Mouse (Mus musculus) MEL (cell line): ENCODE measurements around the gene Clcn6. TPM values are rescaled to one million over a fixed set of nuclear protein-coding genes. Genes with fewer than 3 reads are reported as not detected.
A peak's percentile ranks its signal among the peaks of the same experiment; 100 is the strongest.

ENCODE experiments used
- DNase-seq: peaks from one replicate; pipeline ENCODE4 v3.0.0; 2011; ENCODE audit warnings: low read depth, low spot score
- H3K27ac ChIP-seq: 2 replicates; pipeline ENCODE4 v1.5.1; 2012; ENCODE audit warnings: low read depth, mild to moderate bottlenecking, control low read depth, low read length, moderate library complexity; ENCODE audit not compliant: control insufficient read depth
- H3K27me3 ChIP-seq, 2 experiments: fragments of 150-350 bp in 1 of 2; sonication (generic) in 1 of 2; 2 replicates each; pipeline ENCODE4 v1.6.1; 2012; ENCODE audit warnings: low read length in 2 of 2, mild to moderate bottlenecking in 2 of 2, improper control_type of control experiment in 1 of 2, moderate library complexity in 1 of 2; ENCODE audit not compliant: insufficient read depth in 2 of 2, control insufficient read depth in 1 of 2
- H3K36me3 ChIP-seq, 2 experiments: 2 replicates each; pipeline ENCODE4 v1.6.1; 2012 to 2014; ENCODE audit warnings: low read length in 2 of 2, improper control_type of control experiment in 1 of 2, inconsistent platforms in 1 of 2, mild to moderate bottlenecking in 1 of 2; ENCODE audit not compliant: insufficient read depth in 2 of 2, control insufficient read depth in 1 of 2
- H3K4me1 ChIP-seq, 2 experiments: fragments of 150-350 bp in 1 of 2; sonication (generic) in 1 of 2; 2 replicates each; pipeline ENCODE4 v1.6.1; 2012; ENCODE audit warnings: low read length in 2 of 2, improper control_type of control experiment in 1 of 2, mild to moderate bottlenecking in 1 of 2; ENCODE audit not compliant: insufficient read depth in 2 of 2, control insufficient read depth in 1 of 2
- H3K4me3 ChIP-seq, 2 experiments: fragments of 150-350 bp in 1 of 2; sonication (generic) in 1 of 2; 2 replicates each; pipeline ENCODE4 v1.5.1; 2012; ENCODE audit warnings: low read depth in 2 of 2, low read length in 2 of 2, mild to moderate bottlenecking in 2 of 2, moderate library complexity in 2 of 2, control low read depth in 1 of 2, improper control_type of control experiment in 1 of 2; ENCODE audit not compliant: control insufficient read depth in 1 of 2, insufficient read depth in 1 of 2
- H3K79me2 ChIP-seq: 2 replicates; pipeline ENCODE4 v1.6.1; 2012; ENCODE audit warnings: mild to moderate bottlenecking, low read length, moderate library complexity; ENCODE audit not compliant: control insufficient read depth, poor library complexity, insufficient read depth
- H3K9ac ChIP-seq: 2 replicates; pipeline ENCODE4 v1.6.1; 2012; ENCODE audit warnings: low read depth, mild to moderate bottlenecking, control low read depth, low read length, moderate library complexity; ENCODE audit not compliant: control insufficient read depth, poor library complexity, severe bottlenecking
- H3K9me3 ChIP-seq: fragments of 150-350 bp; sonication (generic); replicated peaks from 2 replicates; pipeline ENCODE4 v1.6.1; 2012; ENCODE audit warnings: mild to moderate bottlenecking, low read length, improper control_type of control experiment, moderate library complexity; ENCODE audit not compliant: insufficient read depth
- BHLHE40 ChIP-seq: IDR thresholded peaks from 2 replicates; pipeline ENCODE4 v1.6.1; 2012; ENCODE audit warnings: low read depth, mild to moderate bottlenecking, inconsistent platforms, low read length, improper control_type of control experiment, borderline replicate concordance
- CHD1 ChIP-seq: IDR thresholded peaks from 2 replicates; pipeline ENCODE4 v1.6.1; 2012; ENCODE audit warnings: low read depth, mild to moderate bottlenecking, inconsistent platforms, low read length, improper control_type of control experiment
- CTCF ChIP-seq, 3 experiments: IDR thresholded peaks in 2 of 3; conservative IDR thresholded peaks in 1 of 3; 2 replicates each; pipeline ENCODE4 v1.5.1; 2011 to 2012; ENCODE audit warnings: low read length in 3 of 3, low read depth in 2 of 3, mild to moderate bottlenecking in 2 of 3, improper control_type of control experiment in 1 of 3, inconsistent platforms in 1 of 3, mixed read lengths in 1 of 3, moderate library complexity in 1 of 3; ENCODE audit not compliant: control insufficient read depth in 1 of 3, insufficient read depth in 1 of 3, poor library complexity in 1 of 3, severe bottlenecking in 1 of 3
- ELF1 ChIP-seq: IDR thresholded peaks from 2 replicates; pipeline ENCODE4 v1.6.1; 2014; ENCODE audit warnings: low read depth, mild to moderate bottlenecking, inconsistent platforms, low read length, improper control_type of control experiment, moderate library complexity
- ETS1 ChIP-seq: IDR thresholded peaks from 2 replicates; pipeline ENCODE4 v1.6.1; 2012; ENCODE audit warnings: low read depth, mild to moderate bottlenecking, inconsistent platforms, low read length, improper control_type of control experiment, moderate library complexity
- GABPA ChIP-seq: IDR thresholded peaks from 2 replicates; pipeline ENCODE4 v1.6.1; 2012; ENCODE audit warnings: low read depth, mild to moderate bottlenecking, inconsistent platforms, low read length, improper control_type of control experiment, moderate library complexity
- GATA1 ChIP-seq: IDR thresholded peaks from 2 replicates; pipeline ENCODE4 v1.6.1; 2011; ENCODE audit warnings: low read depth, low read length, improper control_type of control experiment
- HCFC1 ChIP-seq: IDR thresholded peaks from 2 replicates; pipeline ENCODE4 v1.6.1; 2012; ENCODE audit warnings: low read depth, mild to moderate bottlenecking, inconsistent platforms, low read length, improper control_type of control experiment, moderate library complexity
- JUND ChIP-seq: IDR thresholded peaks from 2 replicates; pipeline ENCODE4 v1.6.1; 2011; ENCODE audit warnings: low read depth, mild to moderate bottlenecking, improper control_type of control experiment, low read length
- KAT2A ChIP-seq: conservative IDR thresholded peaks from 2 replicates; pipeline ENCODE4 v1.6.1; 2012; ENCODE audit warnings: low read depth, low read length, improper control_type of control experiment, inconsistent platforms
- MAFK ChIP-seq: IDR thresholded peaks from 2 replicates; pipeline ENCODE4 v1.6.1; 2011; ENCODE audit warnings: low read depth, mild to moderate bottlenecking, low read length, improper control_type of control experiment, borderline replicate concordance
- MAZ ChIP-seq: IDR thresholded peaks from 2 replicates; pipeline ENCODE4 v1.6.1; 2012; ENCODE audit warnings: low read depth, mild to moderate bottlenecking, inconsistent platforms, low read length, improper control_type of control experiment
- MEF2A ChIP-seq: IDR thresholded peaks from 2 replicates; pipeline ENCODE4 v1.6.1; 2014; ENCODE audit warnings: low read depth, mild to moderate bottlenecking, inconsistent platforms, low read length, improper control_type of control experiment; ENCODE audit not compliant: poor library complexity, insufficient replicate concordance, severe bottlenecking; ENCODE audit errors: extremely low read depth
- MXI1 ChIP-seq: IDR thresholded peaks from 2 replicates; pipeline ENCODE4 v1.6.1; 2011; ENCODE audit warnings: mild to moderate bottlenecking, low read depth, low read length, improper control_type of control experiment
- MYB ChIP-seq: IDR thresholded peaks from 2 replicates; pipeline ENCODE4 v1.6.1; 2011; ENCODE audit warnings: mild to moderate bottlenecking, low read depth, low read length, improper control_type of control experiment
- MYC ChIP-seq: IDR thresholded peaks from 2 replicates; pipeline ENCODE4 v1.6.1; 2011; ENCODE audit warnings: low read depth, mild to moderate bottlenecking, low read length, improper control_type of control experiment, moderate library complexity
- NELFE ChIP-seq: IDR thresholded peaks from 2 replicates; pipeline ENCODE4 v1.6.1; 2011; ENCODE audit warnings: low read depth, low read length, improper control_type of control experiment
- RAD21 ChIP-seq: IDR thresholded peaks from 2 replicates; pipeline ENCODE4 v1.6.1; 2011; ENCODE audit warnings: mild to moderate bottlenecking, low read depth, low read length, improper control_type of control experiment
- SIN3A ChIP-seq: IDR thresholded peaks from 2 replicates; pipeline ENCODE4 v1.6.1; 2012; ENCODE audit warnings: low read length, improper control_type of control experiment, inconsistent platforms
- SMC3 ChIP-seq: IDR thresholded peaks from 2 replicates; pipeline ENCODE4 v1.6.1; 2011; ENCODE audit warnings: low read depth, low read length, improper control_type of control experiment
- TBP ChIP-seq: IDR thresholded peaks from 2 replicates; pipeline ENCODE4 v1.8.0; 2011; ENCODE audit warnings: low read depth, low read length, improper control_type of control experiment
- TCF12 ChIP-seq: IDR thresholded peaks from 2 replicates; pipeline ENCODE4 v1.6.1; 2014; ENCODE audit warnings: low read depth, mild to moderate bottlenecking, inconsistent platforms, low read length, improper control_type of control experiment, moderate library complexity
- UBTF ChIP-seq: IDR thresholded peaks from 2 replicates; pipeline ENCODE4 v1.6.1; 2012; ENCODE audit warnings: low read depth, mild to moderate bottlenecking, inconsistent platforms, low read length, improper control_type of control experiment, moderate library complexity, borderline replicate concordance; ENCODE audit not compliant: insufficient read depth
- USF1 ChIP-seq: IDR thresholded peaks from 2 replicates; pipeline ENCODE4 v1.6.1; 2014; ENCODE audit warnings: low read depth, mild to moderate bottlenecking, inconsistent platforms, low read length, improper control_type of control experiment, moderate library complexity
- USF2 ChIP-seq, 2 experiments: IDR thresholded peaks; 2 replicates each; pipeline ENCODE4 v1.6.1; 2011 to 2012; ENCODE audit warnings: improper control_type of control experiment in 2 of 2, low read length in 2 of 2, borderline replicate concordance in 1 of 2, inconsistent platforms in 1 of 2, low read depth in 1 of 2, mild to moderate bottlenecking in 1 of 2; ENCODE audit not compliant: insufficient read depth in 1 of 2
- ZC3H11A ChIP-seq: IDR thresholded peaks from 2 replicates; pipeline ENCODE4 v1.6.1; 2012; ENCODE audit warnings: low read depth, mild to moderate bottlenecking, inconsistent platforms, low read length, improper control_type of control experiment
- ZMIZ1 ChIP-seq: IDR thresholded peaks from 2 replicates; pipeline ENCODE4 v1.6.1; 2012; ENCODE audit warnings: low read depth, mild to moderate bottlenecking, inconsistent platforms, low read length, improper control_type of control experiment, moderate library complexity
- ZNF384 ChIP-seq: IDR thresholded peaks from 2 replicates; pipeline ENCODE4 v1.6.1; 2012; ENCODE audit warnings: low read depth, mild to moderate bottlenecking, inconsistent platforms, low read length, improper control_type of control experiment
- polyA plus RNA-seq, 2 experiments: library from polyadenylated mRNA; stranded (reverse) in 1 of 2; unstranded in 1 of 2; fragments of >175 nt in 1 of 2; fragments of >200 nt in 1 of 2; gene quantifications; 2 replicates each; pipeline versions ENCODE4 v1.2.1 to v1.2.4; 2012; ENCODE audit warnings: low replicate concordance in 2 of 2, low read depth in 1 of 2; ENCODE audit not compliant: insufficient read length in 2 of 2, insufficient read depth in 1 of 2, missing spikeins in 1 of 2
- total RNA-seq: library from RNA; depleted of rRNA; stranded (reverse); fragments of 300-350 nt; gene quantifications from 2 replicates; pipeline ENCODE4 v1.2.3, GENCODE M21; 2012

Clcn6 gene
- total and polyA plus RNA-seq, 3 experiments = 5.8 to 17.5 TPM; not detected in 1

GRCm38 (mm10) chr4:148074521-148075189 lies 36.0 kb upstream of the Clcn6 start:
- Histone ChIP-seq H3K27me3 (no peaks in the 10 kb centered on the region), H3K36me3 (no peaks in the 10 kb centered on the region), H3K9me3 (no peaks in the 10 kb centered on the region), H3K79me2 (no peaks in the 10 kb centered on the region), H3K4me1 (no peaks in the 10 kb centered on the region; a peak in 1 of 4 replicates), H3K4me3 (peak overlapping the region; percentile 31 to 44; a peak in 3 of 4 replicates), H3K9ac (peak overlapping the region; percentile 54), H3K27ac (peak overlapping the region; percentile 30)
- 0 out of 2 replicates have a peak, but pooled peaks have one; percentile 20 for TF ChIP-seq NELFE
- no peak for TF ChIP-seq USF2 (IDR thresholded peaks at IDR 0.05; ENCODE audit: borderline replicate concordance in 1 of 2, insufficient read depth in 1 of 2, low read depth in 1 of 2, low read length in 2 of 2)
- TF ChIP-seq MYC = no peak
- peak; percentile 12; the same call in 1 of the 2 replicates for TF ChIP-seq ZC3H11A
- TF ChIP-seq SIN3A = no peak; the same call in 1 of the 2 replicates
- TF ChIP-seq TCF12 = no peak
- no peak for TF ChIP-seq JUND
- TF ChIP-seq HCFC1 = 0 out of 2 replicates have a peak, but pooled peaks have one; percentile 38
- peak; percentile 24 to 61 (median 43); a peak in 4 of 6 replicates for TF ChIP-seq CTCF (IDR thresholded peaks at IDR 0.05 in 2 of 3, conservative IDR thresholded peaks at IDR 0.05 in 1 of 3; ENCODE audit: control insufficient read depth in 1 of 3, insufficient read depth in 1 of 3, low read depth in 2 of 3, low read length in 3 of 3, poor library complexity in 1 of 3, severe bottlenecking in 1 of 3)
- no peak for TF ChIP-seq GATA1
- TF ChIP-seq CHD1 = no peak
- TF ChIP-seq UBTF = no peak
- TF ChIP-seq ZMIZ1 = no peak
- TF ChIP-seq ETS1 = no peak
- TF ChIP-seq SMC3 = peak; percentile 40
- no peak for TF ChIP-seq MEF2A
- no peak for TF ChIP-seq ELF1
- no peak for TF ChIP-seq GABPA
- TF ChIP-seq MYB = no peak
- no peak for TF ChIP-seq MAFK
- peak; percentile 58; the same call in 1 of the 2 replicates for TF ChIP-seq TBP
- peak; percentile 54; the same call in 1 of the 2 replicates for TF ChIP-seq MAZ
- peak; percentile 26 for TF ChIP-seq RAD21
- peak; percentile 97 for TF ChIP-seq ZNF384
- TF ChIP-seq MXI1 = peak; percentile 39; the same call in 1 of the 2 replicates
- no peak for TF ChIP-seq BHLHE40
- TF ChIP-seq KAT2A = no peak
- no peak for TF ChIP-seq USF1
- DNase-seq = peak; percentile 82
